Mouse (Mus musculus): ENCODE measurements around the gene Nell2.

The Nell2 gene

DNA sequence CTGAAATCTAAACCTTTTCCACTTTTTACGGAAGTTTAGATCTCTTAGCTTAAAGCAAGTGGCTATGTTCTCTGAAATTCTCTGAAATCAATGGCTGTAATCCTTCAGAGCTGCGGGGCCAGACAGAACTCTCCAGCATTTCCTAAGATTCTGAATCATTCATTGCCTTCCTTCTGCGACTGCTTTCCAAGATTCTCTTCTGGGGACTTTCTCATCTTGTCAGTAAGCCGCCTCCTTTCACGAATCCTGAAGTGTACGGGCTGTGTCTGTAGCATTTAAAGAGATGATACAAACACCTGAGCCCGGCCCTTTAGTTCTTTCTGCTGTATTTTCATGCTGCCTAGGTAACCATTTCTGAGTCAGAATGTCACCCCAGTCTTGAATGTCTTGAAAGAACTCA lies 428.2 kb downstream of the Nell2 start:
- no peak for DNase-seq (ENCODE audit: low spot score)

DNA sequence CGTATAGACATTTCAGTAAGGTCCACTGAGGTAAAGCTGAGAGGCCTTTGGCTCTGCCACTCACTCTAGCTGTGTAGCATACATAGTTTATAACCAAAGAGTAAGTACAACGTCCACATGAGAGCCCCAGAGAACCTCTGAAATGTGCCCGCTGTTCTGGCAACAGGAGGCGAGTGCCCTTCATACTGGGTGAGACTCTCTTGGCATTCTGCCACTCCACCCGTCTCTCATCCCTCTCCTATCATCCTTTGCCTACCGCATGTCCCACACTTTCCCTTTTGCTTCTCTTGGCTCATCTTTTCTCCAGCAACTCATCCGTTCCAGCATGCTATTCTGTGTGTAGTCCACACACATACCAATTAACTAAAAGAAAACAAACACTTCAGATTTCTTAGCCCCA lies 442.4 kb downstream of the Nell2 start:
- no peak for DNase-seq (ENCODE audit: low spot score)

DNA sequence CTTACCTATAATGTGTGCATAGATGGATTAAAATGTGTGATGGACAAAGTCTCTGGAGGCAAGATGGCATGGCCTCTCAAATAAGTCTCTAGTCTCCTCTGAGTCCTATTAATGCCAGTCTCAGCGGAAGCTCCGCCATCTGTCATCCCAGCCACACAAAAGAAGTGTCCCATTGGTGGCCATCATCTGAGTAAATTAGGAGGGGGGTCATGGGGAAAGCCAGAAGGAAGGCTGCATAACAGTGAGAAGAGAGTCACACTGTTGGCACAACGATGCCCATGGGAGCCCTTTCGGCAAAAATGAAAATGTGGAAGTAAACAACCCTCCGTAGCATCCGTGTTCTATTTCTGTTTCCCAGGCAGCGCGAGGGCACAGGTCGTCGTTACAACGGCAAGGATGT lies 446.7 kb downstream of the Nell2 start:
- no peak for DNase-seq (ENCODE audit: low spot score)

GRCm38 (mm10) chr15:95075356-95075755 lies 453.0 kb downstream of the Nell2 start:
- DNase-seq (ENCODE audit: low spot score), result no peak

DNA sequence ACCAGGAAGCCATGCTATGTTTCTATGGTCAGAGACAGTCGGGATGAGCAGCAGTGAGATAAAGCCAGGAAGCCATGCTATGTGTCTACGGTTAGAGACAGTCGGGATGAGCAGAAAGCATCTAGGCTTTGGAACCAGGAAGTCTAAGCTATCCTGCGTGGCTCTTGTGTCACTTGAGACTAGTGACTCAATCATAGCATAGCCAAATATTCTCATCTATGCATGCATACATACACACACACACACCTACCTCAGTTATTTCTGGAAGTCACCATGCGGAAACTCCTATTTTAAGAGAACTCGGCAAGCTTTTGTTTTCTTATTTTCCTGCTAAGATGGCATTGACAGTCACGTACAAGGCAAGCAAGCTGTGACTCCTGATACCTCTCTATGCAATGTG lies 457.5 kb downstream of the Nell2 start:
- DNase-seq (ENCODE audit: low spot score), result no peak

GRCm38 (mm10) chr15:95068799-95069198 lies 459.6 kb downstream of the Nell2 start:
- no peak for DNase-seq (ENCODE audit: low spot score)

GRCm38 (mm10) chr15:95068023-95068422 lies 460.3 kb downstream of the Nell2 start:
- no peak for DNase-seq (ENCODE audit: low spot score)

GRCm38 (mm10) chr15:95055081-95055650 lies 473.2 kb downstream of the Nell2 start:
- DNase-seq (ENCODE audit: low spot score), result no peak

- no peak for DNase-seq (ENCODE audit: low spot score)
Observed at GRCm38 (mm10) chr15:95049171-95049729, 479.1 kb downstream of the Nell2 start.

GRCm38 (mm10) chr15:95047486-95047885 lies 480.9 kb downstream of the Nell2 start:
- DNase-seq (ENCODE audit: low spot score), result no peak

GRCm38 (mm10) chr15:95044011-95044410 lies 484.3 kb downstream of the Nell2 start:
- DNase-seq (ENCODE audit: low spot score), result no peak

DNA sequence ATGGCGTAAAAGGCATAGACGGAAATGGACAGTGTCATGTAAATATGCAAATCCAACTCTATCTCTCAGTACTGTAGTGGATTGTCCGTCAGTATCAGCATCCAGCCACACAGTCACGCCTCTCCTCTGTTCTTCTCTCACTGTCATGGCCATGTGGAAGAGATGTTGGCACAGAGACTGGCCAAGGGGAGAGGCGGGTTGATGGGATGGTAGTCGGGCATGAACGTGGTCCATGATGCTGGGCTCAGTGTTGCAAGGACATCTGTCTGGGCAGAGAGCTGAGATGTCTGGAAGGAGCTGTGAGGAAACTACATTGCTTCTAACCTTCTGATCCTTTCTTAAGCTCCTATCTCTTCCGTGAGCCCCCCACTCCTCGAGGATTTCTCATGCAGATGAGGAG lies 485.9 kb downstream of the Nell2 start:
- no peak for DNase-seq (ENCODE audit: low spot score)

GRCm38 (mm10) chr15:95029487-95029875 lies 498.9 kb downstream of the Nell2 start:
- no peak for DNase-seq (ENCODE audit: low spot score)

DNA sequence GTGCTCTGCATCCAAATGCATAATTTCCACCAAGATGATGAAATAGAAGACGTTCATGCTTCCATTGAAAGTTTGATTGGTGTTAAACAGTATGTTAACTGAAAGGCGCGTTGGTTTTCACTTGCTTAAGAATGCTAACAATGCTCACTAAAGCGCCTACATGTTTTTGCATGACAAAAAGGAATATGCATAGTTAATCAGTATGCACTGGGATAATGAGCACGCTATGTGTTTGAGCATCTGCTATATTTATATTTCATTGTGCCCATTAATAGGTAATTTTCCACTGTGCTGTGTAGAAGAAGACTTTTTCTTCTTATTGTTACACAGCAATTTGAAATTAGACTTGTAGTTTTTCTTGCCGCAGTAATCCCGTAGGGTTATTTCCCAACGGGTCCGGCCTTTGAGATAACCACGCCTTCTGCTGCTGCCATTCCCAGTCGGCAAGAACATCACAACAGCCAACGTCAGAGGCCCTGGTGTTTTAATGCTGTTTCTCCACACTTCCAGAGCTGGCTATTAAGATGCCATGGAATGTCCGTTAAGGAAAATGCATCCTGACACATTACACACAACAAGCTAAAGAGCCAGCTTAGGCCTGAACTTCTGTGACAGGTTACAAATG lies 499.4 kb downstream of the Nell2 start:
- no peak for DNase-seq (ENCODE audit: low spot score)

Data from spleen, adult 12 weeks (tissue).